Mouse (Mus musculus): ENCODE measurements around the gene Ascl1. TPM values are rescaled to one million over a fixed set of nuclear protein-coding genes. Genes with fewer than 3 reads are reported as not detected.

The Ascl1 gene
- polyA plus RNA-seq, 1 experiment from 2014 or later: not detected

Other genes starting within 250 kb of the Ascl1 start
- gene Pah, start 28.1 kb upstream of the Ascl1 start, polyA plus RNA-seq (2015; fragmentation: Nextera tagmentation; extraction: Ambion mirVana): 28.5 and 36.6 TPM in 2 replicates